Mouse (Mus musculus) layer of hippocampus, postnatal 25 days (tissue): Measurements from ENCODE around the gene Pecam1. TPM values are rescaled to one million over a fixed set of nuclear protein-coding genes. Genes with fewer than 3 reads are reported as not detected.
A peak's percentile ranks its signal among the peaks of the same experiment; 100 is the strongest.
"Not testable (repeated sequence)": the region's sequence is repeated elsewhere in the genome, so short reads cannot be mapped to it uniquely, and the experiment has no call there.

Source experiments
- DNase-seq, 2 experiments: peaks; one replicate each; pipeline ENCODE4 v3.0.0; 2022; ENCODE audit warnings: mixed read lengths in 2 of 2, low spot score in 1 of 2; ENCODE audit errors: extremely low spot score in 1 of 2
- total RNA-seq, 2 experiments: library from RNA; stranded (reverse); gene quantifications; 2 replicates each; pipeline ENCODE4 v1.2.3; 2021

The Pecam1 gene
- total RNA-seq, 2 experiments from 2014 or later = 13.6 to 16.6 TPM

- no peak for DNase-seq
Measured at GRCm38 (mm10) chr11:106639356-106639692, 111.1 kb downstream of the Pecam1 start.

DNA sequence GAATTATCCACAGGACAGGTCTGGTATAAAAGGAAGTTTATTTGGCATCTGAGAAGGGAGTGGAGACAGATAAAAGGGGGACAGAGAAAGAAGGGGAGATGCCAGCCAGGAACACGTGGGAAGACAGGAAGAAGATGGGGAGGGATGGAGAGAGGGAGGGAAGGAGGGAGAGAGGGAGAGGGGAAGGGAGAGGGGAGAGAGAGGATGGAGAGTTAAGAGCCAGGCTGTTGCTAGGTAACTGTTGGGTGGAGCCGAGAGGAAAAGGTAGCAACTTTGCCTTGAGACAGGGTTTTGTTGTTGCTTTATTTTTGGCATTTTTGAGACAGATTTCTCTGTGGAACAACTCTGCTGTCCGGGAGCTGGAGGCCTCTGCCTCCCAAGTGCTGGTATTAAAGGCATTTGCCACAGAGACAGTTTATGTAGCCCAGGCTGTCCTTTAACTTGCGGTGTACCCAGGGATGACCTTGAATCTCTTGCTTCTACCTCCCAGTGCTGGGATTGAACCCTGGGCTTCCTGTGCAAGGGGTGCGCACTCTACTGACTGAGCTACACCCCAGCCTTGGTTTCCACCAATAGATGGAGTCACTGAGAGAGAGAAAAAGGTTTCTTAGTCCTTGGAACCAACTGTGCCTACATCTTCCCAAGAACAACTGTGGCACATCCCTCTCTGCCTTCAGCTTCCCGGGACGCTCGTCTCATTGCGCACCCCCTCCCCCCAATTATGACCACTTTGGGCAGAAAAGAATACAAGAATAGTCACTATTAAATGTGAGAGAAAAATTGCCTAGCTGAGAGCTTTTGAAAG, 111.7 kb downstream of the Pecam1 start:
- DNase-seq = no peak

- DNase-seq = no peak
Measured at GRCm38 (mm10) chr11:106637754-106638153, 112.7 kb downstream of the Pecam1 start.

GRCm38 (mm10) chr11:106635946-106636345, 114.5 kb downstream of the Pecam1 start:
- no peak for DNase-seq

DNA sequence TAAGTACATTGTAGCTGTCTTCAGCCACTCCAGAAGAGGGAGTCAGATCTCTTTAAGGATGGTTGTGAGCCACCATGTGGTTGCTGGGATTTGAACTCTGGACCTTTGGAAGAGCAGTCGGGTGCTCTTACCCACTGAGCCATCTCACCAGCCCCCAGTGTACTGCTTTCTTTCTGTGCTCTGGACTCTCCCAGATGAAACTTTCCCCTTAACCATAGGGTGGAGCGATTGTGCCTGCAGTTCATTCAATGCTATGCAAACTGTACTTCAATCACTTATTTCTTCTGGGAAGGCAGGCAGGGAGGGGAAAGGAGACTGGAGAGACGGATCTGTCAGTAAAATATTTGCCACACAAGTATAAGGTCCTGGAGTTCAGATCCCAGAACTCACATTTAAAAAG, 116.3 kb downstream of the Pecam1 start:
- not testable (repeated sequence) for DNase-seq

- DNase-seq = no peak
Measured at GRCm38 (mm10) chr11:106633456-106633855, 117.0 kb downstream of the Pecam1 start.

- peak; percentile 54 to 85 for DNase-seq
Measured at GRCm38 (mm10) chr11:106627692-106628091, 122.7 kb downstream of the Pecam1 start.

GRCm38 (mm10) chr11:106625577-106625976, 124.9 kb downstream of the Pecam1 start:
- no peak for DNase-seq

GRCm38 (mm10) chr11:106623629-106624028, 126.8 kb downstream of the Pecam1 start:
- DNase-seq = no peak

DNA sequence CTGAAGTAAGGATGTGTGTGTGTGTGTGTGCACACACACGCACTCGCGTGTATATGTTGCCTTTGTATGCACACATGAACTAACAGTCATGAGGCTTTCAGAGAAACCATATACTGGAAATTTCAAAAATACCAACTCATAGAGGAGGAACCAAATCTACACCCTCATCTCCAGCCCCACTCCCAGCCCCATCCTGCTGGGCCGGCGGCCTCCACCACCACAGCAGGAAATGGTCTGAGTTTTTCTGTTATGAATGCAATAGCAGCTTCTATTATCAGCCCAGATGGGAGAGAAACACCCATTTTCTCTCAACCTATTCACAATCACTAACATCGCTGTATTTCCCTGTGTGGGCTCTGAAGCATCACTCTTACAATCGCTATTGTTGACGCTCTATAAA, 128.4 kb downstream of the Pecam1 start:
- DNase-seq = no peak

- DNase-seq = not testable (repeated sequence)
Measured at GRCm38 (mm10) chr11:106618768-106619167, 131.7 kb downstream of the Pecam1 start.

DNA sequence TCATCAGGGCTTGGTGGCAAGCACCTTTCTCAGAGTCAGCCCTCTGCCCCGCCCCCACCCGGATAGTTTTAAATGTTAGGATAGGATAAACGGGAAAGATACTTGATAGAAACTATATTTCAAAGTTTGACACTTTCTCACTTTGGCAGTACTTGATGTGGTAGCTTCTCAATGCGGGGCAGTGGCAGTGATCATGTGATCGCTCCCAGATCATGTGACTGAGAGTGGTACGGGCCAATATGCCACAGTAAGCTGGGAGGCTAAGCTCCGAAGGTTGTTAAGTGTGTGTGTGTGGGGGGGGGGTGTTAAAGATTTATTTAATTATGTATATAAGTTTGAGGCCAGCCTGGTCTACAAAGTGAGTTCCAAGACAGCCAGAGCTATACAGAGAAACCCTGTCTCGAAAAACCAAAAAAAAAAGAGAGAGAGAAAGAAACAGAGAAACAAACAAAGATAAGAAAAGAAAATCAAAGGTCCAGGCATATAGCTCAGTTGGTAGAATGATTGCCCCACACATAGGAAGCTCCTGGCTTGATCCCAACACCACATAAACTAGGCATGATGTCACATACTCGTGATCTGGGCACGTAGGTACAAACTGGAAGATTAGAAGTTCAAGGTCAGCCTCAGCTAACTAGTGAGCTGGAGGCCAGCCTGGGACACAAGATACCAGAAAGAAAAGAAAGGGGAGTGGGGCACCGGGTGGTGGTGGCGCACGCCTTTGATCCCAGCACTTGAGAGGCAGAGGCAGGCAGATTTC, 132.4 kb downstream of the Pecam1 start:
- no peak for DNase-seq

- no peak for DNase-seq
Measured at GRCm38 (mm10) chr11:106615561-106615960, 134.9 kb downstream of the Pecam1 start.

DNA sequence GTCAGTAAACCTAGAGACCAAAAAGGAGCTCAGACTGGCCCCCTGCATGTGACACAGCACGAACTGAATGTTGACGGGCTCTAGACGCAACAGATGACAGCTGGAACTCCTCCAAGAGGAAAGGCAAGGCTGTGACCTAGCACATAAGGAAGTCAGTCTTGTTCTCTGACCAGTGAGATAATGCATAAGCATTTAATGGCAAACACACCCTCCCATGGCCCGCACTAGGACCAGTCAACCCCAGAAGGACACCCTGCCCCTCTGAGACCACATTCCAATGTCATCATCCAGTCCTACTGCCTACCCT, 136.1 kb downstream of the Pecam1 start:
- no peak for DNase-seq

GRCm38 (mm10) chr11:106613638-106614338, 136.6 kb downstream of the Pecam1 start:
- DNase-seq = no peak

DNA sequence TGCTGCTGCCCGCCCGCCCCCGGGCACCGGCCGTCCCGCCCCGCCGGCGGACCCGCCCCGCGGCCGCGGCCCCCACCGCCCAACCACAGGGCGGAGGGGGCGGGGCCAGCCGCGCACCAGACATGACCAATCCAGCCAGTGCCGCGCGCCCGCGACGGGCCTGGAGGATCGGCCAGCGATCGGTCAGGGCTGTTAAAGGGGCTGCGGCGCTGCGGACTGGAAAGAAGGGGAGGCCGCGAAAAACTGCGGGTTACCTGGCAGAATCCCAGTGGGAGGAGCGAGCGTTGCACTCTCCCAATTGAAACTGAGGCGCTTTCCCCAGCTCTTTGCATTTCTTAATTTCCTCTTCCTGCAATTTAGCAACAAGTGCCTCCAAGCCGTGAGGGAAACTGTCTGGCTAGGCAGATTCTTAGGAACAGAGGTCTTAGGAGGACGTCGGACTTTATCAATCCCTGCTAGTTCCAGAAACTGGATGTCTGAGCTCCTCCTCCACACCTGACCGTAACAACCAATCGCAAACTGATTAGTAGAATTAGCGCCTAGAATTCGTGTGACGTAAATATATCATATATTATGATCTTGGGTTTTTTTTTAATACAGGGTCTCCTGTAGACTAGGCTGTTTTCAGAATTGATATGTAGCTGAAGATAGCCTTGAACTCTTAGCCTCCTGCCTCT, 137.3 kb downstream of the Pecam1 start, which contains the start of gene Tex2:
TSS of gene Tex2 (minus strand) at position 463 of the 677 bp plus-strand sequence.
- DNase-seq = peak; percentile 86 to 94

DNA sequence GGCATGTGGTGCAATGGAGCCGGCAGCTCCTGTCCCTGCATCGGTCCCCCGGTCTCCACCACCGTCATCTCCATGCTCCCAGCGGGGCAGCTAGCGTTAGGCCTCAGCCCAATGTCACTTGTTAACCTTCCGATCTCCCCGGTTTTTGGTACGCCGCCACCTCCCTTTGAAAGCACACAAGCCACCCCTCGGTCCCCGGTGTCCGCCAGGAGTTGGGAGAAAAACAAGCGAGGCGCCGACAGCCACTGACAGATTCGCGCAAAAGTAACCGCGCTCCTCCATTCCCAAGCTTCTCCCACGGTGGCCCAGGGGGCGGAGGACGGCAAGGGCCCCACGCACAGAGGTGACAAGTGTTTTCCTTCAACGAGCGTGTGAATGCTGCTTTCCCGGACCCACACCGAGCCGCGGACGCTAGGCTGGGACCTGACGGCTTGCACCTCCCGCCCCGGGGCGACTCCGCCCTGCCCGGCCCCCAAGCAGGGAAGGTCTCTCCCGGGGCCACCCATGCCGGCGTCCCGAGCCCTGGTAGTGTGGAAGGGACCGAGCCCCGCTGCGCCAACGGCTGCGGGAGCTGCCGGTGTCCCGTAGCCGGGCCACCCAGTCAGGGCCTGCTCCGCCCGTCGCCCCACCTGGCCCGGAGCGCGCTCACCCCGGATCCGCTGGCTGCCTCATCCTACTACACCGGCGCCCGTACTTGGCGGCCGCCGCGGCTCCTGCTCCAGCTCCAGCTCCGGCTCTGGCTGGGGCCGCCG, 138.0 kb downstream of the Pecam1 start:
- peak; percentile 40 to 42 for DNase-seq

DNA sequence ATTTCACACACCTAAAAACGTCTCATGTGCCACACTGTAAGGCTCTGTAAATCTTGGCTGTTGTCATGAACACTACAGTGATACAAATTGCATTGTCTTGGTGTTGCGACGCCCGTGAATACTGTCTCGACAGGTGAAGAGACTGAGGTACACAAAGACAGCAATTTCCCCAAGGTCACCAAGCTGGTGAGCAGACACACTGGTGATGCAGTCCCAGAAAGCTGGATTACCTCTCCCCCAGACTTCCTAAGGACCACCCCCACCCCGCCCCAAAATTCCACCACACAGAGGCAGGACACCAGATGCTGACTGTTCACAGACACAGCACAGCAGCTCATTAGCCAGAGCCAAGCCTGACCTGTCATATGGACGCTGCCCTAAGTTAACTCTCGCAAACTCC, 140.7 kb downstream of the Pecam1 start:
- no peak for DNase-seq

DNA sequence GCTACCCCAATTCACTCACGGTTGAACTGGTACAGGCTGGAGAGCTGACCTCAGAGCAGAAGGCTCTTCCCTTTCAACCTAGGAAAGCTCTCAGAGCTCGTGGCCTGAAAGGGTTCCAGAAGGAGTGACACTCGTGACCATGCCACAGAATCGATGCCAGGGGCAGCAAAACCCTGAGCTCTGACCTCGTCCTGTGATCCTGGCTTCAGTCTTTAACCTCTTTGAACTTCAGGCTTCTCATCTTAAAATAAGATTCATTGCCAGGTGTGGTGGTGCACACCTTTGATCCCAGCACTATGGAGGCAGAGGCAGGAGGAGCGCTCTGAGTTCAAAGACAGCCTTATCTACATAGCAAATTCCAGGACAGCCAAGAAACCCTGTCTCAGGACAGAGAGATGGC, 143.1 kb downstream of the Pecam1 start:
- DNase-seq = no peak

DNA sequence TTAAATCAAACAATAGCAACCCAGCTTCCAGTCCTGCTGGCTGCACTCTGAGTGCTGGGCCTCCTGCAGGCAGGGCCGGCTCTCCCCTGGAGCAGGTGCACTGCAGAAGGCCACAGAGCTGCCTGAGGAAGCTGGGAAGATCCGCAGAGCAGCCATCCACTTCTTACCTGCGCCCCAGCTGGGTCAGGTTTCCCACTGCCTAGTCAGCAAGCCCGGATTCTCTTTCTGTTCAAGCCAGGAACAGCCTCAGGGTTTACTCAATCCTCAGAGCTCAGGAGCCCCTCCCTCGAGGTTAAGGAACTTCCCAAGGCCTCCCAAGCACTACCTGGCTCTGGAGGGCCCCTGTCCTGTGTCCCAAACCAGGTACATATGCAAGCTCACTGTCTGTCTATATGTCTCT, 144.4 kb downstream of the Pecam1 start:
- DNase-seq = no peak
